Mouse (Mus musculus) right cerebral cortex, postnatal 14 days (tissue): ENCODE results near the gene Zfp260.

Experiments
- DNase-seq: peaks from one replicate; pipeline ENCODE4 v3.0.0; 2022

Gene Zfp260

DNA sequence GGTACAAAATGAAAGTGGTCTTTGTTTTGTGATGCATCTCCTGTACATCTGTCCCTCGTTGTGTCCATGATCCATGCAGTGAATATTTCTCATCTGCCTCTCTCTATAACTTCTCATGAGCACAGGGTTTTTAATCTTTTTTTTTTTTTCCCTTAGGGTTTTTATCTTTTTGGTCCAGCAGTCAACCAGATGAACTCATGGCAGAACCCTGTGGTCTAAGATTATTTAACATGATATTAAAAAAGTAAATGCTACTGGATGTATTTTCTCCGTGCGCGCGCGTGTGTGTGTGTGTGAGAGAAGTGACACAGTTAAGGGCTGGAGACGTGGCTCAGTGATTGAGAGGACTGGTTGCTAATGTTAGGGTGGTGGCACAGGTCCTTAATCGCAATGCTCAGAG is 35.3 kb downstream of the Zfp260 start:
- DNase-seq, result no peak

DNA sequence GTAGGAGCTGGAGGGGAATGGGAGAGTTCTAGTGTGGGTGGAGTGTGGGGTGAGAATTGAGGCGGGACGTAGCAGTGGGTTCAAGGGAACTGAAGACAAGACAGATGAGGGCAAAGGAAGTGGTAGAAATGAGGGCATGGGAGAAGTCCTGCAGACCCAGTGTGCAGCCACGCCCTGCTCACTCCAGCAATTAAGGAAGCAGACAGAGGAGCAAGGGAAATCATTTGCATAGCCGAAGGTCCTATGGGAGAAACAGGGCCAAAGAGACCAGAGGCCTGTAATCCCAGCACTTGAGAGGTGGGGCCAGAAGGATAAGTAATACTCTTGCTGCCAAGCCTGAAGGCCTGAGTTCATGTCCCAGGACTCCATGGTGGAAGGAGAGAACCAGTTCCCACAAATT is 37.8 kb downstream of the Zfp260 start:
- no peak for DNase-seq

DNA sequence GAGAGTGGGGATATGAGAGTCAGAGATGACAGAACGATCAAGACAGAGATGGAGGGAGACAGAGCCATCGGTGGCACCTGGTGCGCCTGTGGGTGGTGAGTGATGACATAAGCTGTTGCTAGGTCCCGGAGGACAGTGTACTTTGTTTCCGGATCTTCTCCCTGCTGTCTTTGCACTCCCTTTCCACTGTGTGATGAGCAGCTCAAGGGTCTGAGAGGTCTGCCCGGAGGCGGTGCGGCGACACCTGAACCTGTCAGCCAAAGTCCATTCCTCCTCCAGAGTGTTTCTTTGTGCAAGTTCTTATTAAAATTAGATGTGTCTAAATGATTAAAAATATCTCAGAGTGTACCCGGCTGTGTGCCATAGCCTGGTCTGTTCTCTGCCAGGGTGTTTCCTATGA is 42.2 kb downstream of the Zfp260 start:
- DNase-seq, result no peak

DNA sequence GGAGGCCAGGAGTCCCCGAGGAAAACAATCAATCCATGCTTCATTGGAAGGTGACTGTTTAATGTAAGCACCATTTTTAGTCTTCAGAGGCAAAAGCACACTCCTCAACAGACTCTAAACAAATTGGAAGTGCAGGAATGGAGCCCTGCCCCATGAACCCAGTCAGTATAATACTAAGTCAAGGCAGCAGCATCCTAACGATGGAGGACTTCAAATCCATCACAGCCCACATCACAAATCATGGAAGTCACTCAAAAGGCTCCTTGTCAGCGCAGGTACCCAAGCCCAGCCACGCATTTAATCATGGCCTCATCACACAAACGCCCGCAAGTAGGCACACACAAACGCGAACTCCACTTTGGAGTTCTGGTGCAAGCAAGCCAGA is 48.6 kb downstream of the Zfp260 start:
- no peak for DNase-seq

DNA sequence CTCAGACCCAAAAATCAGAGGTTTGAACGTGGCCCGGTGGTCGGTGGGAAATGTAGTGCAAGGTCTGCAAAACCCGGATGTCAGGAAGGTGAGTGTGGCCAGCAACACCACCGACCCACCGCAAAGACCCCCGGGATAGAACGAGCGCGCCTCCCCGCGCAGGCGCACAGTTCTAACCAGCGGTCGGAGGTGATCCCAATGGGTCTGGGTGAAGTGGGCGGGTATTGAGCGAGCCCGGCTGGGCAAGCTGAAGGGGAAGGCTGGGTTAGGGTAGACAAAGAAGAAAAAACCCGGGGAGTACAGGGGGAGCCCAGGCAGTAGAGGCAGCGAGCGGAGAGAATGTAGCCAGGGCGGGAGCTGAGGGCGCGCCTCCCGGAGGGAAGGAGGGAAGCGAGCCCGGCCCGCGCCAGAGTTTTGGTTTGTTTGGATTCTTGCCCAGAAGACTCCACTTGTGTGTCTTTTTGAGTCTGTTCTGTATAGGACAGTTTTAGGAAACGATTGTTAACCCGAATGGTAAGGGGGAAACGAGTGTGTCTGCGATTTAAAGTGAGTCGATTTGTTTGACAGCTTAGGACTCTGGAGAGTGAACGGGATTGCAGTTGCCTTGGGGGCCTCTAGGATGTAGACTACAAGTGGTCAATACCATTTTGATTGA is 49.1 kb downstream of the Zfp260 start:
- peak; percentile 72 for DNase-seq

DNA sequence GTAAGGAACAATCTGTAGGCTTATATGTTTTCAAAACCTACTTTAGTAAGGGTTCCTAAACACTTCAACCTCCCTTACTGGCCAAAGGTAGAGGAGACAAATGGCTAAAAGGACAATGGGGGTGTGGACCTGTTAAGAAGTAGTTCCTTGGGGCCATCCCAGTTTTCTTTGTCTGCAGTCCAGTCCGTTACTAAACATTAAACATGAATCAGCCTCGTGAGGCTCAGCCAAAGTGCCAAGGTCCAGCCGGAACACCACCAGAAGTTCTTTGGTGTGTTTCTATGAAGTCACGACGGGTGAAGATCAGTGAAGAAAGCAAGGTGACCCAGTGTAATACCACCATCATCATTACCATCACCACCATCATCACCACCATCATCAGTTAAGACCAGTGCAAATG is 52.4 kb downstream of the Zfp260 start:
- no peak for DNase-seq

- no peak for DNase-seq
Observed at GRCm38 (mm10) chr7:30154040-30154439, 59.5 kb downstream of the Zfp260 start.

- DNase-seq, result no peak
Observed at GRCm38 (mm10) chr7:30155507-30155906, 60.9 kb downstream of the Zfp260 start.
